ENCODE assay signal across 10 mouse cellular contexts in genomic region chr10:25652742-25653563, GRCm38 (mm10).
DNase-seq lines count a peak whose midpoint lies in the region; ATAC-seq and TF ChIP-seq lines count a peak whose summit lies in the region.
"Had no signal": no experiment of that assay in that cellular context is flagged by ENCODE, and none has a peak within 500 bp of the region (broad histone marks: within the 10 kb centered on the region; RNA-seq: fewer than 3 reads in every experiment).

No protein-coding gene starts in this region.

- no peak overlapping the region for H3K9ac ChIP-seq in hindbrain, embryonic 15.5 days
- H3K9ac ChIP-seq in hindbrain, embryonic 11.5 days (ENCODE audit: low read depth, low read length), result no peak overlapping the region
- H3K9ac ChIP-seq: embryonic facial prominence, embryonic 13.5 days had no signal

- intact Hi-C loops in heart, postnatal 10 days (cut with DNase I), result no loop called here

- H3K4me3 ChIP-seq in hindbrain, embryonic 15.5 days, result no peak overlapping the region
- no peak overlapping the region for H3K4me3 ChIP-seq in hindbrain, embryonic 11.5 days (ENCODE audit: low read depth, low read length)
- no peak overlapping the region for H3K4me3 ChIP-seq in thymus, adult 2 months (ENCODE audit: control insufficient read depth, insufficient read depth, low read length)
- H3K4me3 ChIP-seq: embryonic facial prominence, embryonic 13.5 days had no signal

- no peak for TF ChIP-seq POLR2A in thymus, adult 2 months (IDR thresholded peaks at IDR 0.05; ENCODE audit: control insufficient read depth, extremely low read depth, insufficient read depth, low read length, poor library complexity)

- ATAC-seq in hindbrain, embryonic 15.5 days (ENCODE audit: low FRiP score, low read depth), result peak; percentile 61; the same call in 1 of the 2 replicates
- no peak for ATAC-seq in hindbrain, embryonic 11.5 days (ENCODE audit: low FRiP score)

- H3K4me2 ChIP-seq in hindbrain, embryonic 15.5 days, result no peak overlapping the region
- no peak overlapping the region for H3K4me2 ChIP-seq in hindbrain, embryonic 11.5 days (replicated peaks; ENCODE audit: low read depth, low read length)
- H3K4me2 ChIP-seq: embryonic facial prominence, embryonic 13.5 days had no signal

- H3K27ac ChIP-seq in hindbrain, embryonic 15.5 days (replicated peaks), result no peak overlapping the region
- H3K27ac ChIP-seq in hindbrain, embryonic 11.5 days (ENCODE audit: low read depth, low read length), result no peak overlapping the region
- H3K27ac ChIP-seq in thymus, adult 2 months (ENCODE audit: control insufficient read depth, insufficient read depth, low read length), result no peak overlapping the region
- H3K27ac ChIP-seq: embryonic facial prominence, embryonic 13.5 days had no signal

- TF ChIP-seq CTCF in thymus, adult 2 months (IDR thresholded peaks at IDR 0.05; ENCODE audit: borderline replicate concordance, control insufficient read depth, extremely low read depth, insufficient read depth, low read length, poor library complexity), result no peak

- H3K27me3 ChIP-seq in hindbrain, embryonic 15.5 days, result no peaks in the 10 kb centered on the region
- no peaks in the 10 kb centered on the region for H3K27me3 ChIP-seq in hindbrain, embryonic 11.5 days (ENCODE audit: control insufficient read depth, insufficient read depth, low read length)
- H3K27me3 ChIP-seq in thymus, adult 2 months (ENCODE audit: control insufficient read depth, insufficient read depth, low read length), result no peaks in the 10 kb centered on the region
- H3K27me3 ChIP-seq: embryonic facial prominence, embryonic 13.5 days had no signal

- no peaks in the 10 kb centered on the region for H3K9me3 ChIP-seq in hindbrain, embryonic 15.5 days
- no peaks in the 10 kb centered on the region for H3K9me3 ChIP-seq in hindbrain, embryonic 11.5 days (ENCODE audit: control insufficient read depth, low read length)
- H3K9me3 ChIP-seq: embryonic facial prominence, embryonic 13.5 days had no signal

- no peaks in the 10 kb centered on the region for H3K36me3 ChIP-seq in hindbrain, embryonic 15.5 days
- no peaks in the 10 kb centered on the region for H3K36me3 ChIP-seq in hindbrain, embryonic 11.5 days (ENCODE audit: control insufficient read depth, insufficient read depth, low read length)
- H3K36me3 ChIP-seq in thymus, adult 2 months (ENCODE audit: control insufficient read depth, insufficient read depth, low read length), result no peaks in the 10 kb centered on the region
- H3K36me3 ChIP-seq: embryonic facial prominence, embryonic 13.5 days had no signal

- WGBS in hindbrain, embryonic 15.5 days, result 74% methylated on average over 16 of the region's 16 CpGs
- 81% methylated on average over 16 of the region's 16 CpGs for WGBS in hindbrain, embryonic 11.5 days
- WGBS in thymus, adult 2 months, result 90% methylated on average over 16 of the region's 16 CpGs

- no peaks in the 10 kb centered on the region for H3K4me1 ChIP-seq in hindbrain, embryonic 15.5 days (replicated peaks)
- H3K4me1 ChIP-seq in hindbrain, embryonic 11.5 days (replicated peaks; ENCODE audit: control insufficient read depth, insufficient read depth, low read length), result no peaks in the 10 kb centered on the region
- no peaks in the 10 kb centered on the region for H3K4me1 ChIP-seq in thymus, adult 2 months (replicated peaks; ENCODE audit: control insufficient read depth, insufficient read depth, low read length)

- no peak for DNase-seq in hindbrain, embryonic 11.5 days (ENCODE audit: low spot score)
- peak; percentile 27 to 61 for DNase-seq in right cerebral cortex, postnatal 10 days (ENCODE audit: low spot score in 2 of 2)
- no peak for DNase-seq in right cerebral cortex, postnatal 36 days (ENCODE audit: low spot score in 2 of 2)
- peak; percentile 44 to 50 for DNase-seq in heart, postnatal 10 days
- DNase-seq in thymus, adult 2 months, result no peak
- DNase-seq in ovary, adult 18-20 months (ENCODE audit: low spot score), result no peak
- DNase-seq: cerebellum, postnatal 10 days; thymus, postnatal 36 days had no signal

Comparison
In these comparisons a context has a peak if more than half of its experiments do, and no peak if none do; other contexts are left out.
1. DNase-seq: peak in right cerebral cortex, postnatal 10 days (2 of 2) and heart, postnatal 10 days (2 of 2); none in hindbrain, embryonic 11.5 days (single experiment), right cerebral cortex, postnatal 36 days (0 of 2), thymus, adult 2 months (single experiment) and ovary, adult 18-20 months (single experiment).